Mouse (Mus musculus): ENCODE results near the gene Nudt7.

GRCm38 (mm10) chr8:114090736-114091135 lies 42.6 kb upstream of the Nudt7 start:
- TF ChIP-seq CTCF (IDR thresholded peaks at IDR 0.05) (no peak), EP300 (IDR thresholded peaks at IDR 0.05) (no peak)

Measured in lung, postnatal 0 days (tissue).